Mouse (Mus musculus) layer of hippocampus, postnatal 10 days (tissue): Measurements from ENCODE around the gene Tub. TPM values are rescaled to one million over a fixed set of nuclear protein-coding genes. Genes with fewer than 3 reads are reported as not detected.

Experiments
- DNase-seq, 2 experiments: peaks; one replicate each; pipeline ENCODE4 v3.0.0; 2021; ENCODE audit warnings: low spot score in 2 of 2
- long read RNA-seq: library from polyadenylated mRNA; stranded (forward); transcript quantifications from one replicate; pipeline ENCODE4 v2.0.0, GENCODE M21; 2023
- total RNA-seq, 2 experiments: library from RNA; stranded (reverse); gene quantifications; 2 replicates each; pipeline ENCODE4 v1.2.3; 2021

Gene Tub
- total RNA-seq = 100 to 1,000 TPM; 162 to 173 TPM
- long read RNA-seq, full-length matches to known transcripts = 6 of 58 reads
- long read RNA-seq, partial matches to known transcripts = 12 of 58 reads
- long read RNA-seq, other reads (novel, unspliced or antisense) = 40 of 58 reads

- peak; percentile 77 to 83 for DNase-seq
Measured at GRCm38 (mm10) chr7:108950312-108950761, at the start of gene Tub. TSS of gene Tub (plus strand) at chr7:108950338.

- DNase-seq = no peak
Measured at GRCm38 (mm10) chr7:108903969-108904368, 46.2 kb upstream of the Tub start.

DNA sequence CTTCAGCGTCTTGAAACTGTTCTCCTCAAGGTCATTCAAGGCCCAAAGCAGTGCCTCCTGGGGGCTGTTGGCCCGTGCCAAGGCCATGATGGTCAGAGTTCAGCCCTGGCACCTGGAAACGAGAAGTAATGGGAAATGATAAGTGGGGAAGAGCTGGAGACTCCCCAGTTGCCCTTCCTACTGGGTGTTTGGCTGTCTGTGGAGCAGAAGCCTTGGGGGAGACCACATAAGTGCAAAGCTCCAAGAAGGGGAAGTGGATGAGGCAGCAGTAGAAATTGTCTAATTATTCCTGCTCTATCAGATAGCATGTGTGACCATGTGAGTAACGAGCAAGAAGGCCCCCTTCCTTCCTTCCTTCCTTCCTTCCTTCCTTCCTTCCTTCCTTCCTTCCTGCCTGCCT, 23.1 kb upstream of the Tub start:
- DNase-seq = no peak

GRCm38 (mm10) chr7:108928280-108929188, 21.6 kb upstream of the Tub start:
- no peak for DNase-seq

DNA sequence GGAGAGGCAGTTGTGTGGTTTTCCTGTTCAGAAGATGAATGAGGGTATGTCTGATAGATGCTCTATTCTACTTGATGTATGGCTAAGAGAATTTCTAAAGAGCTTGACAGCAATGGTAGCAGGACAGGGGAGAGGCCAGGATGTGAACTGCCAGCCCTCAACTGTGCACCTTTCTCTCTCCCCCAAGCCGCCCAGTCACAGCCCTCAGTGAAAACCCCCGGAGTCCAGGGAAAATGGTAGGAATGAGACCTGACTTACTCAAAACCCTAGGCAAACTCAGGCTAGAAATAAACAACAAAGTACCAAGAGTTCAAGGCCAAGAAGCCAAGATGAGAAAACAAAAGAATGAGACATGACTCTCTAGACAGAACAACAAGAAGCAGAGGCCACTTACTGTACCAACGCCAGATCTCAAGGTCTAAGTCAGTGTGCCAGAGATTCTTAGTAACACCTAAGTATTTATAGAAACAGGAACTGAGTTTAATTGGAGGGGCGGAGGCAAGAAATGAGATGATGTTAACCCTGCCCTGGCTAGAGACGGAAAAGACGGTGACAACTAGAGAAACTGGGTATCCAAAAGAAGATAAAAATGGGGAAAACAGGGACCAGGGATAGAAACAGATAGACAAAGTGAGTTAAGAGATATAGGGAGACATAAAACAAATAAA, 20.3 kb upstream of the Tub start, which contains the start of gene Nlrp10:
Nlrp10 (minus strand) TSS at position 453 of the 668 bp plus-strand sequence.
- DNase-seq = no peak

- peak; percentile 97 for DNase-seq
Measured at GRCm38 (mm10) chr7:108933794-108934731, 16.1 kb upstream of the Tub start, which contains the start of gene Eif3f. TSS of gene Eif3f (plus strand) at chr7:108934417.

- DNase-seq = no peak
Measured at GRCm38 (mm10) chr7:108934836-108935235, 15.3 kb upstream of the Tub start.

- DNase-seq = no peak
Measured at GRCm38 (mm10) chr7:108935411-108935810, 14.7 kb upstream of the Tub start.

DNA sequence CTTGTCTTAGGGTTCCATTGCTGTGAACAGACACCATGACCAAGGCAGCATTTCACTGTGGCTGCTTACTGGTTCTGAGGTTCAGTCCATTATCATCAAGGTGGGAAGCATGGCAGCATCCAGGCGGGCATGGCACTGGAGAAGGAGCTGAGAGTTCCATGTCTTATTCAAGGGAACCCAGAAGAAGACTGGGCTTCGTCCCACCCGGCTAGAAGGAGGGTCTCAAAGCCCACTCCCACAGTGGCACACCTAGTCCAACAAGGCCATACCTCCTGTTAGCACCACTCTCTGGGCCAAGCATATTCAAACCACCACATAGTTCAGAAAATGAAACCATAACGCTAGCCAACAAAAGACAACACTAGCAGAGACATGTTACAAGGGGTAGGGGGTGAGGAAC, 13.5 kb upstream of the Tub start:
- DNase-seq = no peak

- DNase-seq = no peak
Measured at GRCm38 (mm10) chr7:108941466-108941865, 8.7 kb upstream of the Tub start.

- DNase-seq = peak; percentile 46 to 59
Measured at GRCm38 (mm10) chr7:108944002-108944401, 6.1 kb upstream of the Tub start.

DNA sequence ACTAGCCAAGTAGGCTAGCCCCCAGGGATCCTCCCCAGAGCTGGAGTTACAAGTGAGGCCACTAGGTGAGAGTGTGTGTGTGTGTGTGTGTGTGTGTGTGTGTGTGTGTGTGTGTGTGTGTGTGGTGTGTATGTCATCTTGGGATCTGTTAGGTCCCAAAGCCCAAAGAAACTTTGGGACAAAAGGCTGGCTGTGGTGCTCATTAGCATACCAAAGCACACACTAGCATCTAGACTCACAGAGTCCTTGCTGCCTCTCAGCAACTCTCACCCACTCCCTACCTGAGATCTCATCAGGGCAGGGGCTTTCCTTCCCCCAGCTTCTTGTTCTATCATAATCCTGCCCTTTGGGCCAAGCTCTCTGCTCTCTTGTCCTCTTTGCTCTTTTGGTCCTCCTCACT, 1.5 kb upstream of the Tub start:
- no peak for DNase-seq

- DNase-seq = no peak
Measured at GRCm38 (mm10) chr7:108949301-108949700, 837 bp upstream of the Tub start.

DNA sequence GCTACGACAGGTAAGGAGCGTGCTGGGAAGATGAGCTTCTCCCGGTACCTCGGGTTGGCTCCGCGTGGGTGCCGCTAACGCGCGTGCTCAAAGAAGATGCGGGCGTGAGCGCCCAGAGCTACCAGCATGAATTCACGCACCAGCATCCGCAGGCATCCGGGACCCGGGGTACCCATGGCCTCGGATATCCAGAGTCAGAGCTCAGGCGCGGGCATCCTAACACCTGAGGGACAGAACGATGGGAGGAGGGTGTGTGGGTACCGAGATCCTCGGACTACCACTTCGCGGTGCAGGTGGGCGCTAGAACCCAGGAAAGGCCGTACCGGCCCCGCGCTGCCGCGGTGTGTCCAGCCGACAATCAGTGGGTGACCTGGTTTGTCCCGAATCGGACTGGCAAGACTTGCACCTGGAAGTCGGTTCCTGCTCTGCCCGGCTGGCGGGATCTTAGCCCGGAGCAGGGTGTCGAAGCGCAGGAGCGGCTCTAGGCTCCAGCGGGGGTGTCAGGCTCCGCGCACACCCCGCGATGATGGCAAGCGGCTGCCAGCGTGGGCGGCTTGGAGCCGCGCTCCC, 709 bp downstream of the Tub start:
- peak; percentile 68 to 69 for DNase-seq

DNA sequence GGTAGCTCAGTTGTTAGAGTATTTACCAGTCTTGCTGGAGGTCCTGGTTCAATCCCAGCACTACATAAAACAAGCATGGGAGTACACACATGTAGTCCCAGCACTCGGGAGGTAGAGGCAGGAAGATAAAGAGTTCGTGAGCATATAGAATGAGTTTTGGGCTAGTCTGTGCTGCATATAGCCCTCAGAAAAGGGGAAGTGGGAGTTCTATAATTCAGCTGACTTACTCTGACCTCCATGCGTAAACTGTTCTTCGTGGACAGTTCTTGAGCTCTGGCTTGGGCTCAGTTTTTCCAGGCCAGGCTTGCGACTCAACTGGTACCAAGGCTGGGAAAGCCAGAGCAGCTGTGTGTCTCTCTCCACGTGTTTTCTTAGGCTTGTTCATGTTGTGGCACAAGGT, 2.7 kb downstream of the Tub start:
- DNase-seq = no peak

- DNase-seq = peak in 1 of 2 experiments; percentile 33
Measured at GRCm38 (mm10) chr7:108954185-108954584, 4.0 kb downstream of the Tub start.

DNA sequence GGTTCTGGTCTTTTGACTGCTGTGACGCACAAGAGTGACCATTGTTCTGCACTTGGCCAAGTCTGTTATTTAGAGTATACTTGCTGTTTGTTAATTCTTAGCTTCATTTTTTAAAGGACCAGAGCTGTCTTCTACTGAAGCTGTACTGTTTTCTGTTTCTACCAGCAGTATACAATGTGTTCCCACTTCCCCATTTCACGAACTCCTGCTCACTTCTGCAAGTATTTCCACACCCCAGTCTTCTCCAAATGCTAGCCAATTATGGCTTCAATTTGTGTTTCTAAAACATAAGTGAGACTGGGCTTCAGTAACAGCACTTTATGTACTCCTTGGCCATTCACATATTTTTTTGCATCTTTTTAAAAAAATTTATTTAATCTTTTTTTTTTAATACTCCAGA, 7.6 kb downstream of the Tub start:
- DNase-seq = no peak

DNA sequence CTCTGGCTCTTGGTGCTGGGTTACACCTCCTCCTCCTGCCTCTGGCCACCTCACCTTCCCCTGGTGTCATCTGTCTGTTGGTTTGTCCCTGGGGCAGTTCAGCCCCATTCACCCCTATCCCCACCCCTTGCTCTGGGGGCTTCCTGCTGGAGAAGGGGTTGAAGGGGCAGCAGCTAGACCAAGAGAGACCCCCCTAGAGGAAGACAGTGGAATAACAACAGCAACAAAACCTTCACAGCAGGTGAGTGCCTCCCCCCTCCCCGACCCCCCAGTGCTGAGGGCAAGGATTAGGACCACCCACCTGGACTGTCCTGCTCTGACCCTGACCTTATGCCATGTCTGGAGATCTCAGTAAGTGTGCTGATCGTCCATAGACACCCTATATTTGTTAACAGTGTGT, 15.8 kb downstream of the Tub start:
- no peak for DNase-seq

- peak; percentile 61 to 73 for DNase-seq
Measured at GRCm38 (mm10) chr7:108966742-108967362, 16.7 kb downstream of the Tub start.

DNA sequence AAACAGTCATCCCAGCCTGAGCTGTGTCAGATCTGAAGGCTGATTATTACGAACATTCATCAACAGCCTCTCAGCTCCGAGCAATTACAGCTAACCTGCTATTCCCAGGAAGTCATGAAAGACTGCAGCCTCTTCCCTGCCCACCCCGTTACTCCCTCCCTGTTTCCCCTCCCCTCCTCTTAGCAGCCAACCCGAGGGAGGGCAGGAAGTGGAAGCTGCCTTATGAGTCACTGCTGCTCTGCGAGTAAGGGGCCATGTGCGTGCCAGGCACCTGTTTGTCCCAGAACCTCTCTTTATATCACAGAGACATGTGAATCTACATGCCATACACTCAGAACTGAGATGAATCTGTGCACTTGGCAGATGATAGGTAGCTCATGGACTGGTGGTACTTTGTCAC, 18.1 kb downstream of the Tub start:
- no peak for DNase-seq
